Mouse (Mus musculus): ENCODE measurements around the gene Eipr1. TPM values are rescaled to one million over a fixed set of nuclear protein-coding genes. Genes with fewer than 3 reads are reported as not detected.

Eipr1 gene
- total and polyA plus RNA-seq, 2 experiments = 6.7 to 18.1 TPM

GRCm38 (mm10) chr12:28800891-28801290 is 49.3 kb downstream of the Eipr1 start:
- Histone ChIP-seq H3K4me3 (ENCODE audit: insufficient read depth, low read depth, low read length) (peak overlapping the region; percentile 30; the same call in 1 of the 2 replicates), H3K4me1 (ENCODE audit: control insufficient read depth, insufficient read depth, low read length) (peaks cover 30% of the 10 kb centered on the region), H3K9ac (ENCODE audit: low read depth, low read length) (0 out of 2 replicates have a peak overlapping the region, but pooled peaks have one; percentile 8), H3K79me2 (ENCODE audit: control insufficient read depth, insufficient read depth, low read length) (no peaks in the 10 kb centered on the region; the same call in 1 of the 2 replicates), H3K36me3 (ENCODE audit: control insufficient read depth, insufficient read depth, low read length) (no peaks in the 10 kb centered on the region), H3K27ac (replicated peaks; ENCODE audit: insufficient read depth, low read depth, low read length) (peak overlapping the region; percentile 67), H3K27me3 (ENCODE audit: control insufficient read depth, insufficient read depth, low read length) (no peaks in the 10 kb centered on the region)
- 28% methylated on average over 3 of the region's 3 CpGs for WGBS
- peak; percentile 95 for DNase-seq (ENCODE audit: extremely low read depth, low read depth, low spot score)
- TF ChIP-seq CTCF (IDR thresholded peaks at IDR 0.05; ENCODE audit: low read depth, low read length) = no peak
- TF ChIP-seq POLR2A (IDR thresholded peaks at IDR 0.05; ENCODE audit: extremely low read depth, insufficient read depth, low read length) = no peak

DNA sequence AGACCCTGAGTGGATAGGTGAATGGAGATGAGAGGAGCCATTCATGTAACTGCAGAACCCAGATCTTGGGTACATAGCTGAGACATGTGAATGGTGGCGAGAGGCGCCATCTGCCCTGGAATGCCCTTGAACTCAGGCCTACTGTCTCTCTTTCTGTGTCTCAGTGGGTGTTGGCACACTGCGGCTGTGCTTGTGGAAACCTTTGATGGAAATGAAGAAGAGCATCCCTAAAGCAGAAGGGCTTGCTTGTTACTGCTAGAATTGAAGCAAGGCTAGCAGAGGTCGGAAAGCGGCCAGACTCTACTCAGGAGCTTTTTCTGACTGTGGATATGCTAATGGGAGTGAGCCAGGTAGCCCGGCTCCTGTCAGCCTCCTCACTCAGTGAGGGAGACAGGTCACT is 50.1 kb downstream of the Eipr1 start:
- Histone ChIP-seq H3K4me1 (ENCODE audit: control insufficient read depth, insufficient read depth, low read length) (peaks cover 29% of the 10 kb centered on the region), H3K27ac (replicated peaks; ENCODE audit: insufficient read depth, low read depth, low read length) (no peak overlapping the region), H3K9ac (ENCODE audit: low read depth, low read length) (no peak overlapping the region), H3K79me2 (ENCODE audit: control insufficient read depth, insufficient read depth, low read length) (no peaks in the 10 kb centered on the region; the same call in 1 of the 2 replicates), H3K36me3 (ENCODE audit: control insufficient read depth, insufficient read depth, low read length) (no peaks in the 10 kb centered on the region), H3K4me3 (ENCODE audit: insufficient read depth, low read depth, low read length) (no peak overlapping the region), H3K27me3 (ENCODE audit: control insufficient read depth, insufficient read depth, low read length) (no peaks in the 10 kb centered on the region)
- WGBS = 81% methylated on average over 6 of the region's 6 CpGs
- DNase-seq (ENCODE audit: extremely low read depth, low read depth, low spot score) = peak; percentile 35
- TF ChIP-seq POLR2A (IDR thresholded peaks at IDR 0.05; ENCODE audit: extremely low read depth, insufficient read depth, low read length) (no peak), CTCF (IDR thresholded peaks at IDR 0.05; ENCODE audit: low read depth, low read length) (no peak)

GRCm38 (mm10) chr12:28803043-28803442 is 51.4 kb downstream of the Eipr1 start:
- DNase-seq (ENCODE audit: extremely low read depth, low read depth, low spot score) = no peak
- no peaks in the 10 kb centered on the region for H3K36me3 ChIP-seq (ENCODE audit: control insufficient read depth, insufficient read depth, low read length)
- no peak overlapping the region for H3K9ac ChIP-seq (ENCODE audit: low read depth, low read length)
- no peaks in the 10 kb centered on the region for H3K27me3 ChIP-seq (ENCODE audit: control insufficient read depth, insufficient read depth, low read length)
- H3K79me2 ChIP-seq (ENCODE audit: control insufficient read depth, insufficient read depth, low read length) = no peaks in the 10 kb centered on the region; the same call in 1 of the 2 replicates
- no peak overlapping the region for H3K4me3 ChIP-seq (ENCODE audit: insufficient read depth, low read depth, low read length)
- TF ChIP-seq CTCF (IDR thresholded peaks at IDR 0.05; ENCODE audit: low read depth, low read length) = no peak
- no peak for TF ChIP-seq POLR2A (IDR thresholded peaks at IDR 0.05; ENCODE audit: extremely low read depth, insufficient read depth, low read length)
- peaks cover 29% of the 10 kb centered on the region for H3K4me1 ChIP-seq (ENCODE audit: control insufficient read depth, insufficient read depth, low read length)
- H3K27ac ChIP-seq (replicated peaks; ENCODE audit: insufficient read depth, low read depth, low read length) = no peak overlapping the region

GRCm38 (mm10) chr12:28804558-28805481 is 53.2 kb downstream of the Eipr1 start:
- H3K4me1 ChIP-seq (ENCODE audit: control insufficient read depth, insufficient read depth, low read length) = peaks cover 26% of the 10 kb centered on the region
- H3K4me3 ChIP-seq (ENCODE audit: insufficient read depth, low read depth, low read length) = no peak overlapping the region
- DNase-seq (ENCODE audit: extremely low read depth, low read depth, low spot score) = peak; percentile 96
- TF ChIP-seq CTCF (IDR thresholded peaks at IDR 0.05; ENCODE audit: low read depth, low read length) (no peak), POLR2A (IDR thresholded peaks at IDR 0.05; ENCODE audit: extremely low read depth, insufficient read depth, low read length) (no peak)
- H3K36me3 ChIP-seq (ENCODE audit: control insufficient read depth, insufficient read depth, low read length) = no peaks in the 10 kb centered on the region
- WGBS = 25% methylated on average over 3 of the region's 3 CpGs
- peak overlapping the region; percentile 0; the same call in 1 of the 2 replicates for H3K27ac ChIP-seq (replicated peaks; ENCODE audit: insufficient read depth, low read depth, low read length)
- no peak overlapping the region for H3K9ac ChIP-seq (ENCODE audit: low read depth, low read length)
- no peaks in the 10 kb centered on the region; the same call in 1 of the 2 replicates for H3K79me2 ChIP-seq (ENCODE audit: control insufficient read depth, insufficient read depth, low read length)
- H3K27me3 ChIP-seq (ENCODE audit: control insufficient read depth, insufficient read depth, low read length) = no peaks in the 10 kb centered on the region

DNA sequence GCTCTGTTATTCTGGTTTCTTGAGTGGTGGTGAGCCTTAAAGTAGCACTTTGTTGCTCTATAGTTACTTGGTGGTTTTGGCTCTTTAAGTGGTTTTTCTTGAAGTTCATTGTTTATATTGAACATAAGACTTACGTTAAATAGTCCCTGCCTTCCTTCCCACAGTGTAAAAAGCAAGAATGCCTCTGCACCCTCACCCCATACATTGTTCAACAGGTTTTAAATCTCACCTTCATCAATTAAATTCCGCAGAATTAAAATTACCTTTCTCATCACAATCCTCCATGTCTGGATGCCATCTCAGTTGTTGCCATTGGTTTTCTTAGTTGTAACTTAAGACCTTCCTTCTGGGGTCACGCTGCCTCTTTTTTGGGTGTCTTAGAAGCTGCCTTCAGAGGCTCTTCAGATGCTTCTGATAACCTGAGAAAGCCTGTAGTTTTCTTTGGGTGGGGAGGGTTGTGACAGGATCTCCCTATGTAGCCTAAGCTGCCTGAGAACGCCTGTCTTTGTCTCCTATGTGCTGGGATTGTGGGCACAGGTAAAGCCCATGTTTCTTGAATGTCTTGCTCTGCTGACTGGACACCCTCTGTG is 57.3 kb downstream of the Eipr1 start:
- no peak for TF ChIP-seq POLR2A (IDR thresholded peaks at IDR 0.05; ENCODE audit: extremely low read depth, insufficient read depth, low read length)
- H3K4me3 ChIP-seq (ENCODE audit: insufficient read depth, low read depth, low read length) = no peak overlapping the region
- H3K36me3 ChIP-seq (ENCODE audit: control insufficient read depth, insufficient read depth, low read length) = no peaks in the 10 kb centered on the region
- H3K9ac ChIP-seq (ENCODE audit: low read depth, low read length) = no peak overlapping the region
- no peak overlapping the region for H3K27ac ChIP-seq (replicated peaks; ENCODE audit: insufficient read depth, low read depth, low read length)
- WGBS = 96% methylated on average over 4 of the region's 4 CpGs
- peaks cover 11% of the 10 kb centered on the region for H3K4me1 ChIP-seq (ENCODE audit: control insufficient read depth, insufficient read depth, low read length)
- H3K27me3 ChIP-seq (ENCODE audit: control insufficient read depth, insufficient read depth, low read length) = no peaks in the 10 kb centered on the region
- no peak for DNase-seq (ENCODE audit: extremely low read depth, low read depth, low spot score)
- H3K79me2 ChIP-seq (ENCODE audit: control insufficient read depth, insufficient read depth, low read length) = peaks cover 3% of the 10 kb centered on the region; the same call in 1 of the 2 replicates

All from liver, adult 2 months (tissue).